Mouse (Mus musculus) central nervous system, embryonic 14 days (tissue): Measurements from ENCODE around the gene Palld. TPM values are rescaled to one million over a fixed set of nuclear protein-coding genes. Genes with fewer than 3 reads are reported as not detected.

Experiments used
- polyA plus RNA-seq: library from polyadenylated mRNA; depleted of rRNA; stranded (reverse); fragments of >200 nt; gene quantifications from 2 replicates; pipeline ENCODE4 v1.2.3, GENCODE M21; 2012; rRNA removed

The Palld gene
- 15.6 and 22.4 TPM in 2 replicates for polyA plus RNA-seq

DNA sequence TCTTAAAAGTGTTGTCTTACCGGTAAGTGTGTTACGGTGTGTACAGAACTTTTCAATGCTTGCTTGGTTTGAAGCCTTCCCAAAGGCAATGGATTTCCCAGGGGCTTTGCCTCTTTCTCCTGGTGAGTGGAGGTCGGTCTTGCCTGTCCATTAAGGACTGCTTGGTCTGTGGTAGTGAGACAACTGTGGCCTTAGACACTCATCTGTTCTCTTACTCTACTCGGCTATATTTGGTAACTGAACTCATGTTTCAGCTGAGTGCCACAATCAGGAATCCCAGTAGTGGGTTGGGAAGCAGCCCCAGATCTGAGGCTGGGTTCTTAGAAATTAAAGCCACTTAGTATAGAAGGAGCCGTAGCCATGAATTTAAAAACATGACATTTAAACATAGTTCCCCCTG, at the start of gene Palld:
Gene Palld, minus strand, starts transcription at position 170 of the 400 bp plus-strand sequence.

DNA sequence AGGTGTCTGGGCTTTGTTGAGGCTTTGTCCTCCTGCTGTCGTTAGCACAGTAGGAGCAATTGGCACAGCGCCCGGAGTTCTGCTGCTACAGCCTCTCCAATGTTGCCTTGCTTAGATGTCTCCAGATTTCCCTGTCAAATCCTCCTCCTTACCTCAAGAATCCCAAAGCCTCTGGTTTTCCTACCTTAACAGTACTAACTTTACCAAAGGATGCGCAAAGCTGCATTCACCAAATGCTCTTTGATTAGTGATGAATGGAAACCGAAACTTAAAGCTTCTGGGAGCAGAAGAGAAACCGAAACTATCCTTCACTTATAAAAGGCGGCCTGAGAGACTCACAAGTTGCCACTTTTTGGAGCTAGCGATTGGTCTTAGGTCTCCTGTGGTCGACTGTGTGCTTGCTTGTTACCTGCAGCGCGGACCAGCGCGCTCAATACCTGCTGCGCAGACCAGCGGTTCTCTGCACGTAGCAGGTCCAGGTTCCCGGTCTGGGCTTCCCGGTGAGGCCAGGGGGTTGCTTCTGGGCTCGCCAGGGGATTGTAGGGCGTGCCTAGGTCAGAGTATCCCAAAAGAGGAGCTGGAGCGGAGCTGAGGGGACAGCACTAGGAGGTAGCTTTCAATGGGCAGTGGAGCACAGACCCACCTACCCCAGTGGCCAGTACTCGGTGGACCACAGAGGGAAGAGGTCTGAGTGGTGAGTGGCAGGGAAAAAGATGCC, 25.4 kb upstream of the Palld start, which contains the start of gene Ddx60:
Gene Ddx60, plus strand, starts transcription at position 311 of the 718 bp plus-strand sequence.

DNA sequence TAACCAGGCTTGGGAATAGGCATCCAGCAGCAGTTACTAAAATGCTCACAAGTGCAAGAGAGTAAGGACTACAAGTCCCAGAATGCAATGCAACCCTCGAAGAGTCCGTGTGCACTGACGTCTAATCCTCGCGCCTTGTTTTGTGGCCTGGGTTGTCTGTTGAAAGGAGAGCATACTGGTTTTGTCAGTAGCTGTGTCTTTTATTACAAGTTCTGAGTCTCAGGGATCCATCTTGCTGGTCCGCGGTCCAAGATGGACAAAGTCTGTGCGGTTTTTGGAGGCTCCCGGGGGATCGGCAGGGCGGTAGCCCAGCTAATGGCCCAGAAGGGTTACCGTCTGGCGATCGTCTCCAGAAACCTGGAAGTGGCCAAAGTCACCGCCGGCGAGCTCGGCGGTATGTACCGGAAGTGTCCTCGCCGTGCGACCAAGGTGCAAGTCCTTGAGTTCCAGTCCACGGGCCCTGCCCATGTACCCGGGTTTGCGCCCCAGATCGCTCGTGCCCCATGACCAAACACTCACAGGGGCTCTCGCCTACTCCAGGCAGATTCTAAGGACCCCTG, 414.8 kb downstream of the Palld start, which contains the start of gene Cbr4:
Gene Cbr4, plus strand, starts transcription at position 138 of the 560 bp plus-strand sequence.

Other genes with a start within 250 kb of the Palld start
- gene Ddx60, start 25.4 kb upstream of the Palld start, polyA plus RNA-seq = 0.48 and 0.53 TPM in 2 replicates
- gene Anxa10, start 220.5 kb upstream of the Palld start, polyA plus RNA-seq = not detected in 2 replicates